Mouse (Mus musculus) heart, adult 10 weeks (tissue): Measurements from ENCODE around the gene Rassf2. TPM values are rescaled to one million over a fixed set of nuclear protein-coding genes. Genes with fewer than 3 reads are reported as not detected.

Experiments used
- polyA plus RNA-seq: library from polyadenylated mRNA; stranded (reverse); fragments of 350-450 nt; fragmentation: Illumina TruSeq; extraction: RNeasy Lipid Tissue Mini Kit (QIAGEN cat#74804); gene quantifications from one replicate; pipeline ENCODE4 v1.2.3, GENCODE M21; 2014; ENCODE audit warnings: low read depth, low replicate concordance

Gene Rassf2
- polyA plus RNA-seq, result 5.3 TPM

DNA sequence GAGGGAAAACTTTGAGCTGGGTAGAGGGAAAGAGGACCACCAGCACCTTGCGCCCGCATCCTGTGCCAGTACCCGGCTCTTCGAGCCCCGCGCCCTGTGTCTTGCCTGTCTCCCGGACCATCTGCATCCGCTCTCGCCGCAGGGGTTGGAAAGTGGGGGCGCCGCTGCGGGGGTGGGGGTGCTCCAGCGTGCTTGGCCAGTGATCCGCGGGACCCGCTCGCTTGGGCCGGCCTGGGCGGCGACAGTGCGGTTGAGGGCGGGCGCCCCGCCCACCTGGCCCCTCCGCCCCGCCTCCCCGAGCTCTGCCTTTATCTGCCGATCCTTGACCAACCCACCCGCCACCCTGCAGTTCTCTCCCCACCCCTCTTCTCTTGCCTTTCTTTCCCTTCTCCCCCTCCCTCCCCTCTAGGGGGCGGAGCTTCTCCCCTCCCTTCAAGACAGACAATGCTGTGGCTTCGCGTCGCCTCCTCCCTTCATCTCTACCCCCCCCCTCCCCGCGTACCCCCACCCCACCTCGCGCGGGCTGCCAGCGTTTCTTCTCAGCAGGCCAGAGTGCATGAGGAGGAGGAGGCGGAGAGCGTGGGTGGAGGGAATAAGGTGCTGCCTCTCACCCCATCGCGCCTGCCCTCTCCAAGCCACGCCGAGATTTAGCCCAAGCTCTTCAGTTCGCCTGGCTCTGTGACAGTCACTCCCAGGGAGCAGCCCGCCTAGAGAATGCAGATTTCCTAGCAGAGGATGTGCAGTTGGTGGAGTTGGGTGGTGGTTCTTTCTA, at the start of gene Rassf2:
Gene Rassf2 (minus strand): TSS at position 613 of the 772 bp plus-strand sequence.

DNA sequence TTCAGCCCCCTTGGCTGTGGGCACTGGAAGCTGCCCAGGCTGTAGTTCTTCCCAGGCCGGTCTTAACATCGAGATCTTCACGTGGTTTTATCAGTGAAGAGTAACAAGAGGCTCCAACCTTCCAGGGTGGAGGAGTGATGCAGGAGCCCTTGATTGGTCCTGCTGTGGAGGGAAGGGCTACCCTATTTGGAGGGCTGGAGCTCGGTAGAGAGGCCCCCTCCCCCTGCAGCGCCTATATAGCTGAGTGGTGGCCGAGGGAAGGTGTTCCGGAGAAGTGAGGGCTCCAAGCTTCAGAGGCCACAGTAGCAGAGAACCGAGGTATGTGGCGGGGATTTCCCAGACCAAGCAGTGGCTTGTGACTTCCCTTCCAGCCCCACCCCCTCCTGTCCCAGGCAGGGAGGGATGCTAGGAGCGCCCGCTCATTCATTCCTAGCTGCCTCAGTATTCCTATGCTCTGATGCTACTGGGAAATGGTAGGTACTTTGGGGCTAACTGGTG, 79.4 kb downstream of the Rassf2 start, which contains the start of gene Prnd:
Gene Prnd (plus strand): TSS at position 264 of the 498 bp plus-strand sequence.

Other genes with a start within 250 kb of the Rassf2 start
- not detected for gene Erv3, start 170.5 kb downstream of the Rassf2 start, polyA plus RNA-seq
- gene Prnp, start 120.3 kb downstream of the Rassf2 start, polyA plus RNA-seq, result 136 TPM
- not detected for gene Prn, start 120.3 kb downstream of the Rassf2 start, polyA plus RNA-seq
- 0.94 TPM for gene Prnd, start 79.4 kb downstream of the Rassf2 start, polyA plus RNA-seq
- 10.6 TPM for gene Slc23a2, start 114.8 kb upstream of the Rassf2 start, polyA plus RNA-seq
- 35.0 TPM for gene Tmem230, start 217.5 kb upstream of the Rassf2 start, polyA plus RNA-seq
- gene Pcna, start 223.1 kb upstream of the Rassf2 start, polyA plus RNA-seq, result 59.8 TPM
- gene Cds2, start 232.9 kb upstream of the Rassf2 start, polyA plus RNA-seq, result 68.6 TPM